Mouse (Mus musculus) heart, postnatal 0 days (tissue): Measurements from ENCODE around the gene Gli2. TPM values are rescaled to one million over a fixed set of nuclear protein-coding genes. Genes with fewer than 3 reads are reported as not detected.

ENCODE experiments used
- ATAC-seq: fragments of 200-750 bp; cut with Nextera tagmentation; 2 replicates; pipeline ENCODE4 v1.8.0; 2017; ENCODE audit warnings: low read depth, moderate number of reproducible peaks, moderate library complexity; ENCODE audit not compliant: insufficient read depth
- DNase-seq: peaks from one replicate; pipeline ENCODE4 v3.0.0-alpha.2; 2016; ENCODE audit warnings: low spot score
- H3K27ac ChIP-seq: fragments of 300-500 bp; sonication (generic); 2 replicates; pipeline ENCODE4 v1.5.1; 2014; ENCODE audit warnings: low read depth, mild to moderate bottlenecking
- H3K27me3 ChIP-seq: fragments of 300-500 bp; sonication (generic); 2 replicates; pipeline ENCODE4 v1.6.1; 2014; ENCODE audit warnings: low read length, mixed read lengths; ENCODE audit not compliant: control insufficient read depth, insufficient read depth
- H3K36me3 ChIP-seq: fragments of 300-500 bp; sonication (generic); replicated peaks from 2 replicates; pipeline ENCODE4 v1.6.1; 2014; ENCODE audit warnings: low read length, mixed read lengths; ENCODE audit not compliant: control insufficient read depth, insufficient read depth
- H3K4me1 ChIP-seq: fragments of 300-500 bp; sonication (generic); 2 replicates; pipeline ENCODE4 v1.6.1; 2014; ENCODE audit warnings: antibody characterized with exemption; ENCODE audit not compliant: control insufficient read depth, insufficient read depth
- H3K4me2 ChIP-seq: fragments of 300-500 bp; sonication (generic); 2 replicates; pipeline ENCODE4 v1.6.1; 2014; ENCODE audit warnings: low read depth, mild to moderate bottlenecking, low read length, moderate library complexity
- H3K4me3 ChIP-seq: fragments of 300-500 bp; sonication (generic); 2 replicates; pipeline ENCODE4 v1.5.1; 2014; ENCODE audit warnings: low read depth, low read length
- H3K9ac ChIP-seq: fragments of 300-500 bp; sonication (generic); replicated peaks from 2 replicates; pipeline ENCODE4 v1.6.1; 2014; ENCODE audit warnings: low read depth, low read length, mixed read lengths
- H3K9me3 ChIP-seq: fragments of 300-500 bp; sonication (generic); replicated peaks from 2 replicates; pipeline ENCODE4 v1.6.1; 2016; ENCODE audit warnings: low read length; ENCODE audit not compliant: control insufficient read depth
- CTCF ChIP-seq: IDR thresholded peaks from 2 replicates; pipeline ENCODE4 v1.5.1; 2016; ENCODE audit warnings: antibody characterized with exemption, control low read depth, low read depth
- EP300 ChIP-seq: IDR thresholded peaks from 2 replicates; pipeline ENCODE4 v1.6.1; 2016; ENCODE audit warnings: antibody characterized with exemption, low read depth
- WGBS: fragments of 180-500 bp; shearing (Covaris S2); extraction: QIAGEN DNeasy Blood & Tissue Kit; methylation state at CpG from one replicate; pipeline ENCODE4 v1.1.7; 2014; 5-methylcytosine and 5-hydroxymethylcytosine counted together
- polyA plus RNA-seq: library from polyadenylated mRNA; unstranded; fragments of >200 nt; fragmentation: Nextera tagmentation; extraction: Ambion mirVana; gene quantifications from 2 replicates; pipeline ENCODE4 v1.2.1, GENCODE M21; 2015
- total RNA-seq: library from RNA; depleted of rRNA; stranded (reverse); fragments of >200 nt; gene quantifications from 2 replicates; pipeline ENCODE4 v1.2.3, GENCODE M21; 2014; ENCODE audit warnings: low replicate concordance

The Gli2 gene
- total and polyA plus RNA-seq, 2 experiments from 2014 or later: 0.93 to 14.7 TPM

- H3K27me3 ChIP-seq: peaks cover 29% of the 10 kb centered on the region
- H3K36me3 ChIP-seq: no peaks in the 10 kb centered on the region
- WGBS: 63% methylated on average over 8 of the region's 8 CpGs
- H3K27ac ChIP-seq: no peak overlapping the region
- TF ChIP-seq CTCF (no peak), EP300 (no peak)
- ATAC-seq (no peak), DNase-seq (no peak)
- H3K4me3 ChIP-seq: no peak overlapping the region
- no peaks in the 10 kb centered on the region for H3K9me3 ChIP-seq
- no peak overlapping the region for H3K4me2 ChIP-seq
- H3K4me1 ChIP-seq: peaks cover 8% of the 10 kb centered on the region; the same call in 1 of the 2 replicates
- no peak overlapping the region for H3K9ac ChIP-seq
Measured at GRCm38 (mm10) chr1:119056491-119056890, 3.1 kb upstream of the Gli2 start.

- TF ChIP-seq EP300: no peak
- TF ChIP-seq CTCF: no peak
- Histone ChIP-seq H3K4me2 (no peak overlapping the region), H3K9me3 (no peaks in the 10 kb centered on the region), H3K36me3 (no peaks in the 10 kb centered on the region), H3K4me3 (no peak overlapping the region), H3K27ac (no peak overlapping the region), H3K9ac (no peak overlapping the region), H3K27me3 (peaks cover 35% of the 10 kb centered on the region), H3K4me1 (peaks cover 8% of the 10 kb centered on the region; the same call in 1 of the 2 replicates)
- ATAC-seq (no peak), DNase-seq (no peak)
- 88% methylated on average over 4 of the region's 4 CpGs for WGBS
Measured at GRCm38 (mm10) chr1:119055801-119056200, 2.4 kb upstream of the Gli2 start.

GRCm38 (mm10) chr1:119054468-119054867 lies 1.0 kb upstream of the Gli2 start:
- no peaks in the 10 kb centered on the region for H3K9me3 ChIP-seq
- H3K27ac ChIP-seq: no peak overlapping the region
- peak overlapping the region; percentile 84 for H3K4me2 ChIP-seq
- no peak for DNase-seq
- H3K27me3 ChIP-seq: peaks cover 49% of the 10 kb centered on the region
- 42% methylated on average over 6 of the region's 6 CpGs for WGBS
- no peaks in the 10 kb centered on the region for H3K36me3 ChIP-seq
- peaks cover 8% of the 10 kb centered on the region; the same call in 1 of the 2 replicates for H3K4me1 ChIP-seq
- no peak overlapping the region for H3K9ac ChIP-seq
- TF ChIP-seq CTCF (no peak), EP300 (no peak)
- ATAC-seq: no peak
- H3K4me3 ChIP-seq: peak overlapping the region; percentile 53

DNA sequence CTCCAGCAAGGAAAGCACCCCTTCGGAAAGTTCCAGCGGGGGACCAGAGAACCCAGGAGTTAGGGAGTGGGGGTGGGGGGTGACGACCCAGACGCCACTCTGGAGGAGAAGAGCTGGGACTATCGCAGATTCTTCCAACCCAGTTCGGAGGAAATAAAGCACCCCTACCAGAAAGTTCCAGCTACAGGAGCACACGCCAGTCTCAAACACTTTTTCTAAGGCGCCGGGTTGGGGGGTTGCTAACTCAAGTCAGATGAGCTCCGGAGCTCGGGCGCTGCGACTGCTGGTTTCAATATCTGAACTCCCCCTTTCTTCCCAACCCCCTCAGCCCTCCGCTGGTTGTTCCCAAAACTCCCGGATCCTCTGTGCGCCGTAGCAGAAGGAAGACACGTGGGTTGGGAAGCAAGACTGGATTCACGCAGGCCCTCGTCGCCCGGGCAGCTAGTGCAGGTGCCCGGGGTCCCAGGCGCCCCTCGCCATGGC lies 494 bp upstream of the Gli2 start:
- peak; percentile 24 for DNase-seq
- no peak overlapping the region for H3K27ac ChIP-seq
- WGBS: under 1% methylated on average over 25 of the region's 25 CpGs
- H3K4me2 ChIP-seq: peak overlapping the region; percentile 84
- H3K4me1 ChIP-seq: peaks cover 8% of the 10 kb centered on the region; the same call in 1 of the 2 replicates
- peaks cover 54% of the 10 kb centered on the region for H3K27me3 ChIP-seq
- no peaks in the 10 kb centered on the region for H3K9me3 ChIP-seq
- no peak; the same call in 1 of the 2 replicates for ATAC-seq
- no peaks in the 10 kb centered on the region for H3K36me3 ChIP-seq
- no peak for TF ChIP-seq CTCF
- no peak for TF ChIP-seq EP300
- peak overlapping the region; percentile 31 for H3K9ac ChIP-seq
- H3K4me3 ChIP-seq: peak overlapping the region; percentile 53

GRCm38 (mm10) chr1:119052631-119053177 lies 715 bp downstream of the Gli2 start:
- no peak for TF ChIP-seq CTCF
- TF ChIP-seq EP300: no peak
- Histone ChIP-seq H3K4me2 (peak overlapping the region; percentile 84), H3K36me3 (no peaks in the 10 kb centered on the region), H3K9me3 (no peaks in the 10 kb centered on the region), H3K4me3 (peak overlapping the region; percentile 53), H3K9ac (peak overlapping the region; percentile 31), H3K27ac (peak overlapping the region; percentile 56), H3K27me3 (peaks cover 63% of the 10 kb centered on the region), H3K4me1 (peaks cover 8% of the 10 kb centered on the region; the same call in 1 of the 2 replicates)
- ATAC-seq (no peak), DNase-seq (no peak)
- under 1% methylated on average over 33 of the region's 33 CpGs for WGBS
